Mouse (Mus musculus) liver, embryonic 14.5 days (tissue): ENCODE measurements at regions not wholly inside any gene's neighbourhood (a gene's known extent, or its start where the extent isn't known, plus 50 kb on each side); places are given as distances from the start of the nearest gene placed in this dataset.

Experiments used
- CTCF ChIP-seq: IDR thresholded peaks from 2 replicates; pipeline ENCODE4 v1.5.1; 2016; ENCODE audit warnings: antibody characterized with exemption, low read depth, control low read depth
- EP300 ChIP-seq: IDR thresholded peaks from 2 replicates; pipeline ENCODE4 v1.6.1; 2016; ENCODE audit warnings: antibody characterized with exemption, low read depth

DNA sequence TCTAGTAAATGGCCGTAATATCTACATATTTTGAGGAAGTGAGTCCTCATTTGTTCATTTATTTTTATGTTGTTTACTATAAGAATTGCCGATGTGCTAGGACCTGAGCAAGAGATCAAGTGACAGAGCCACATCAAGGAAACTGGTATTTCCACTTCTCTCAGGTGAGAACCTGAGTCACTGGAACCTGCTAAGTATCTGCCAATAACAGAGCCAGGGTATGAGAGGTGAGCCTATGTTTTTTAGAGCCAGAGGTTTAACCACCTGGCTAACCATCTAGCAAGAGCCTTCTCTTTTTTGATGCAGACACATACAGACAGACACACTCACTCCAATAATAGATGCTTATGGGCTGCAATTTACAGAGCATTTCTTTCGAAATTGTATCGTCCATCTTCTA, 101.2 kb upstream of the Fam78b start:
- TF ChIP-seq CTCF = no peak
- no peak for TF ChIP-seq EP300
